Mouse (Mus musculus) midbrain, embryonic 13.5 days (tissue): ENCODE data around the gene Zfp319. TPM values are rescaled to one million over a fixed set of nuclear protein-coding genes. Genes with fewer than 3 reads are reported as not detected.
A peak's percentile ranks its signal among the peaks of the same experiment; 100 is the strongest.

Source experiments
- ATAC-seq: fragments of 200-750 bp; cut with Nextera tagmentation; 2 replicates; pipeline ENCODE4 v1.8.0; 2017; ENCODE audit warnings: mild to moderate bottlenecking, moderate TSS enrichment, moderate library complexity
- H3K27ac ChIP-seq: fragments of 300-500 bp; sonication (generic); 2 replicates; pipeline ENCODE4 v1.5.1; 2015; ENCODE audit warnings: inconsistent platforms, mild to moderate bottlenecking, moderate library complexity
- H3K27me3 ChIP-seq: fragments of 300-500 bp; sonication (generic); 2 replicates; pipeline ENCODE4 v1.6.1; 2015; ENCODE audit warnings: mild to moderate bottlenecking, inconsistent platforms
- H3K36me3 ChIP-seq: fragments of 300-500 bp; sonication (generic); 2 replicates; pipeline ENCODE4 v1.6.1; 2015; ENCODE audit warnings: mild to moderate bottlenecking, inconsistent platforms
- H3K4me1 ChIP-seq: fragments of 300-500 bp; sonication (generic); replicated peaks from 2 replicates; pipeline ENCODE4 v1.6.1; 2015; ENCODE audit warnings: inconsistent platforms
- H3K4me2 ChIP-seq: fragments of 300-500 bp; sonication (generic); replicated peaks from 2 replicates; pipeline ENCODE4 v1.6.1; 2015; ENCODE audit warnings: moderate library complexity, mild to moderate bottlenecking, inconsistent platforms
- H3K4me3 ChIP-seq: fragments of 300-500 bp; sonication (generic); replicated peaks from 2 replicates; pipeline ENCODE4 v1.5.1; 2015; ENCODE audit warnings: mild to moderate bottlenecking, inconsistent platforms
- H3K9ac ChIP-seq: fragments of 300-500 bp; sonication (generic); replicated peaks from 2 replicates; pipeline ENCODE4 v1.6.1; 2015; ENCODE audit warnings: mild to moderate bottlenecking, inconsistent platforms
- H3K9me3 ChIP-seq: fragments of 300-500 bp; sonication (generic); 2 replicates; pipeline ENCODE4 v1.6.1; 2016; ENCODE audit warnings: mild to moderate bottlenecking, inconsistent platforms
- WGBS: fragments of 180-500 bp; shearing (Covaris S2); methylation state at CpG from one replicate; pipeline ENCODE4 v1.1.7; 2015; 5-methylcytosine and 5-hydroxymethylcytosine counted together
- polyA plus RNA-seq: library from polyadenylated mRNA; unstranded; fragments of >200 nt; fragmentation: Nextera tagmentation; extraction: Ambion mirVana; gene quantifications from 2 replicates; pipeline ENCODE4 v1.2.1, GENCODE M21; 2015

The Zfp319 gene
- polyA plus RNA-seq, 1 experiment from 2014 or later, result 19.5 TPM

GRCm38 (mm10) chr8:95289066-95289650 lies 42.6 kb downstream of the Zfp319 start:
- Histone ChIP-seq H3K4me3 (no peak overlapping the region), H3K27ac (no peak overlapping the region), H3K9ac (no peak overlapping the region), H3K27me3 (no peaks in the 10 kb centered on the region), H3K9me3 (no peaks in the 10 kb centered on the region), H3K36me3 (no peaks in the 10 kb centered on the region), H3K4me1 (no peaks in the 10 kb centered on the region), H3K4me2 (no peak overlapping the region)
- 76% methylated on average over 6 of the region's 6 CpGs for WGBS
- no peak for ATAC-seq

GRCm38 (mm10) chr8:95281493-95281892 lies 50.3 kb downstream of the Zfp319 start:
- no peak overlapping the region for H3K9ac ChIP-seq
- H3K4me2 ChIP-seq, result no peak overlapping the region
- H3K27me3 ChIP-seq, result no peaks in the 10 kb centered on the region
- no peaks in the 10 kb centered on the region for H3K36me3 ChIP-seq
- WGBS, result 66% methylated on average over 5 of the region's 5 CpGs
- no peak overlapping the region for H3K27ac ChIP-seq
- no peaks in the 10 kb centered on the region for H3K9me3 ChIP-seq
- H3K4me3 ChIP-seq, result no peak overlapping the region
- H3K4me1 ChIP-seq, result peaks cover 9% of the 10 kb centered on the region
- peak; percentile 77 for ATAC-seq

Other genes with a start within 250 kb of the Zfp319 start
- 12.6 and 14.3 TPM in 2 replicates for gene Kifc3, start 129.1 kb downstream of the Zfp319 start, polyA plus RNA-seq
- gene Cngb1, start 25.4 kb downstream of the Zfp319 start, polyA plus RNA-seq, result 0.37 and 0.54 TPM in 2 replicates
- gene Tepp, start 21.4 kb downstream of the Zfp319 start, polyA plus RNA-seq, result 0.70 TPM in 1 of 2 replicates, not detected in the other
- gene Usb1, start 334 bp upstream of the Zfp319 start, polyA plus RNA-seq, result 34.4 and 36.9 TPM in 2 replicates
- gene Mmp15, start 20.3 kb upstream of the Zfp319 start, polyA plus RNA-seq, result 12.1 and 15.3 TPM in 2 replicates
- gene Cfap20, start 102.9 kb upstream of the Zfp319 start, polyA plus RNA-seq, result 130 and 135 TPM in 2 replicates
- 9.9 and 11.2 TPM in 2 replicates for gene Csnk2a2, start 158.1 kb upstream of the Zfp319 start, polyA plus RNA-seq
- 0.57 and 0.93 TPM in 2 replicates for gene Ccdc113, start 202.1 kb upstream of the Zfp319 start, polyA plus RNA-seq
- gene Prss54, start 244.4 kb upstream of the Zfp319 start, polyA plus RNA-seq, result not detected in 2 replicates